Mouse (Mus musculus): Measurements from ENCODE around the gene Syf2.

- TF ChIP-seq CTCF (IDR thresholded peaks at IDR 0.05; ENCODE audit: extremely low read depth, insufficient read length, insufficient replicate concordance, low read depth, low read length): no peak
- TF ChIP-seq POLR2A (IDR thresholded peaks at IDR 0.05; ENCODE audit: low read depth, low read length): no peak
These were observed 2.2 kb upstream of the Syf2 start for GRCm38 (mm10) chr4:134928464-134928836.
